16 mouse cellular contexts compared by ENCODE assay signal in genomic region chr9:16899060-16899459, GRCm38 (mm10).
"Had no signal": no experiment of that assay in that cellular context is flagged by ENCODE, and none has a peak within 500 bp of the region (broad histone marks: within the 10 kb centered on the region; RNA-seq: fewer than 3 reads in every experiment).

No protein-coding gene starts in this region.

- H3K9ac ChIP-seq: kidney, embryonic 15.5 days; liver, embryonic 15.5 days; lung, embryonic 14.5 days had no signal

- H3K9me3 ChIP-seq: kidney, embryonic 15.5 days; limb, embryonic 10.5 days; liver, embryonic 15.5 days had no signal

- DNase-seq: kidney, adult 18-20 months; kidney, postnatal 25 days; lung, embryonic 14.5 days; lung, postnatal 10 days; lung, postnatal 4 days; right cerebral cortex, adult 18-20 months; right cerebral cortex, postnatal 25 days; thymus, postnatal 4 days had no signal

- H3K27me3 ChIP-seq: kidney, embryonic 15.5 days; liver, embryonic 15.5 days had no signal

- H3K36me3 ChIP-seq: kidney, embryonic 15.5 days; limb, embryonic 10.5 days; liver, embryonic 15.5 days had no signal

- H3K27ac ChIP-seq: kidney, embryonic 15.5 days; left cerebral cortex, adult 2 months; limb, embryonic 10.5 days; liver, embryonic 15.5 days; stomach, postnatal 0 days had no signal

- H3K4me2 ChIP-seq: kidney, embryonic 15.5 days; liver, embryonic 11.5 days; liver, embryonic 15.5 days; lung, embryonic 14.5 days; midbrain, embryonic 11.5 days had no signal

- ATAC-seq: midbrain, embryonic 16.5 days had no signal

- H3K4me3 ChIP-seq: kidney, embryonic 15.5 days; left cerebral cortex, adult 2 months; limb, embryonic 10.5 days; liver, embryonic 15.5 days had no signal

- H3K4me1 ChIP-seq: kidney, embryonic 15.5 days; limb, embryonic 10.5 days; liver, embryonic 15.5 days had no signal
